Mouse (Mus musculus): ENCODE measurements around the gene Slc4a1. TPM values are rescaled to one million over a fixed set of nuclear protein-coding genes. Genes with fewer than 3 reads are reported as not detected.

Slc4a1 gene
- total and polyA plus RNA-seq, 2 experiments: 0.10 to 0.65 TPM

- Histone ChIP-seq H3K9ac (ENCODE audit: low read depth, low read length) (no peak overlapping the region), H3K4me3 (ENCODE audit: insufficient read depth, low read depth, low read length) (no peak overlapping the region), H3K79me2 (ENCODE audit: control insufficient read depth, insufficient read depth, low read length) (no peaks in the 10 kb centered on the region), H3K4me1 (ENCODE audit: control insufficient read depth, insufficient read depth, low read length) (no peaks in the 10 kb centered on the region), H3K27me3 (ENCODE audit: control insufficient read depth, insufficient read depth, low read length) (no peaks in the 10 kb centered on the region), H3K36me3 (ENCODE audit: control insufficient read depth, insufficient read depth, low read length) (no peaks in the 10 kb centered on the region), H3K27ac (replicated peaks; ENCODE audit: insufficient read depth, low read depth, low read length) (no peak overlapping the region)
- TF ChIP-seq CTCF (IDR thresholded peaks at IDR 0.05; ENCODE audit: low read depth, low read length) (no peak), POLR2A (IDR thresholded peaks at IDR 0.05; ENCODE audit: extremely low read depth, insufficient read depth, low read length) (no peak)
- DNase-seq (ENCODE audit: extremely low read depth, low read depth, low spot score): no peak
These were observed 36.5 kb downstream of the Slc4a1 start for GRCm38 (mm10) chr11:102329518-102329917.

DNA sequence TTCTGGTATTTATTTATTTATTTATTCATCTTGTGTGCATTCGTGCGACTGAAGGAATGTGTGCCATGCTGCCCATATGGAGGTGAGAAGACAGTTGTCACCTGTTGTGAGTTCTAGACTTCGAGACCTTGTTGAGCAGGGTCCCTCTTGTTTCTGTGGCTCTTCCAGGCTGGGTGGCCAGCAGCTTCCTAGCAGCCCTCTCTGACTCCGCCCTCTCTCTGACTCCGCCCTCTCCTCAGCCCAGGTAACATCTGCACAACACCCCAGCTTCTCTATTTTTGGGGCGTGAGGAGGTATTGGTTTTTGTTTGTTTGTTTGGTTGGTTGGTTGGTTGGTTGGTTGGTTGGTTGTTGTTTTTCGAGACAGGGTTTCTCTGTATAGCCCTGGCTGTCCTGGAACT, 38.2 kb downstream of the Slc4a1 start:
- 83% methylated on average over 7 of the region's 7 CpGs for WGBS
- no peak for DNase-seq (ENCODE audit: extremely low read depth, low read depth, low spot score)
- no peak overlapping the region for H3K27ac ChIP-seq (replicated peaks; ENCODE audit: insufficient read depth, low read depth, low read length)
- H3K79me2 ChIP-seq (ENCODE audit: control insufficient read depth, insufficient read depth, low read length): no peaks in the 10 kb centered on the region
- H3K27me3 ChIP-seq (ENCODE audit: control insufficient read depth, insufficient read depth, low read length): no peaks in the 10 kb centered on the region
- TF ChIP-seq POLR2A (IDR thresholded peaks at IDR 0.05; ENCODE audit: extremely low read depth, insufficient read depth, low read length) (no peak), CTCF (IDR thresholded peaks at IDR 0.05; ENCODE audit: low read depth, low read length) (no peak)
- H3K9ac ChIP-seq (ENCODE audit: low read depth, low read length): no peak overlapping the region
- H3K36me3 ChIP-seq (ENCODE audit: control insufficient read depth, insufficient read depth, low read length): no peaks in the 10 kb centered on the region
- H3K4me1 ChIP-seq (ENCODE audit: control insufficient read depth, insufficient read depth, low read length): no peaks in the 10 kb centered on the region
- H3K4me3 ChIP-seq (ENCODE audit: insufficient read depth, low read depth, low read length): no peak overlapping the region

DNA sequence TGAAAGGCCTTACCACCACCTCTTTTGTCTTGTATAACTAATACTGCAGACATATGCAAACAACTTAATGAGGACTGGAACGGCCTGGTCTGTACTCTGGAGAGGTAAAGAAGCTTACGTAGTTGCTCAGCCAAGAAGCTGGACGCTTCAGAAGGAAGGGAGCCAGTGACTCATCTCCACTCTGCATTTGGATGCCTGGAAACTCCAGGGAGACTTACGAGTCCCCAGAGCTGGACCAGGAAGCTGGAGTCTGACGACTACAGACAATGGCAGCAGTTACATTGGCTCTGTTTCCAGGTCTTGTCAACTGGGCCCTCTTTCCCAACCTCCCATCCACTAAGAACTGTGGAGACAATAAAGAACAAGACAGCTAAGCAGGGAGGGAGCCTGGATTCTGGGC, 38.8 kb downstream of the Slc4a1 start:
- no peak for DNase-seq (ENCODE audit: extremely low read depth, low read depth, low spot score)
- Histone ChIP-seq H3K4me1 (ENCODE audit: control insufficient read depth, insufficient read depth, low read length) (no peaks in the 10 kb centered on the region), H3K27ac (replicated peaks; ENCODE audit: insufficient read depth, low read depth, low read length) (no peak overlapping the region), H3K27me3 (ENCODE audit: control insufficient read depth, insufficient read depth, low read length) (no peaks in the 10 kb centered on the region), H3K4me3 (ENCODE audit: insufficient read depth, low read depth, low read length) (no peak overlapping the region), H3K79me2 (ENCODE audit: control insufficient read depth, insufficient read depth, low read length) (no peaks in the 10 kb centered on the region), H3K9ac (ENCODE audit: low read depth, low read length) (no peak overlapping the region), H3K36me3 (ENCODE audit: control insufficient read depth, insufficient read depth, low read length) (no peaks in the 10 kb centered on the region)
- 80% methylated on average over 5 of the region's 5 CpGs for WGBS
- TF ChIP-seq CTCF (IDR thresholded peaks at IDR 0.05; ENCODE audit: low read depth, low read length): no peak
- TF ChIP-seq POLR2A (IDR thresholded peaks at IDR 0.05; ENCODE audit: extremely low read depth, insufficient read depth, low read length): no peak

GRCm38 (mm10) chr11:102323516-102323915, 42.5 kb downstream of the Slc4a1 start:
- no peak for DNase-seq (ENCODE audit: extremely low read depth, low read depth, low spot score)
- no peaks in the 10 kb centered on the region for H3K36me3 ChIP-seq (ENCODE audit: control insufficient read depth, insufficient read depth, low read length)
- no peak overlapping the region for H3K4me3 ChIP-seq (ENCODE audit: insufficient read depth, low read depth, low read length)
- H3K79me2 ChIP-seq (ENCODE audit: control insufficient read depth, insufficient read depth, low read length): no peaks in the 10 kb centered on the region
- peaks cover 5% of the 10 kb centered on the region; the same call in 1 of the 2 replicates for H3K4me1 ChIP-seq (ENCODE audit: control insufficient read depth, insufficient read depth, low read length)
- no peak overlapping the region for H3K9ac ChIP-seq (ENCODE audit: low read depth, low read length)
- H3K27me3 ChIP-seq (ENCODE audit: control insufficient read depth, insufficient read depth, low read length): no peaks in the 10 kb centered on the region
- no peak overlapping the region for H3K27ac ChIP-seq (replicated peaks; ENCODE audit: insufficient read depth, low read depth, low read length)
- no peak for TF ChIP-seq CTCF (IDR thresholded peaks at IDR 0.05; ENCODE audit: low read depth, low read length)
- TF ChIP-seq POLR2A (IDR thresholded peaks at IDR 0.05; ENCODE audit: extremely low read depth, insufficient read depth, low read length): no peak
- WGBS: 78% methylated on average over 1 of the region's 1 CpGs

DNA sequence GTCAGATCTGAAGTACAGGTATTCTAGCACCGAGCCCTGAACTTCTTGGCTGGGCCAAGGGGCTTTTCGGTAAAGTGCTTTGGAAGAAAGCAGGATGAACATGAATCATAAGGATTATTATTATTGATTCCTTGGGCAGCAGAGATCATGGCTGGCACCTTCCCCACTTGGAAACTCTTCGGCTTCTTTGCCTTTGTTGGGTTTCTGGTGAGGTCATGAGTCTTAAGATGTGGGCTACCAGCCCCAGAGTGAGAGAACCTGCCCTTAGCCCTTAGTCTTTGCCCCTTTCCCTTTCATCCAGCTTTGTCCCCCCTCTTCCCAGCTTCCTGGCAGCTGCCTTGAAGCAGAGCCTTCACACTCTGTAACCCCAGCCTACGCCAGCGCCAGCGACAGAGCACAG, 44.1 kb downstream of the Slc4a1 start:
- Histone ChIP-seq H3K36me3 (ENCODE audit: control insufficient read depth, insufficient read depth, low read length) (no peaks in the 10 kb centered on the region), H3K4me3 (ENCODE audit: insufficient read depth, low read depth, low read length) (no peak overlapping the region), H3K27me3 (ENCODE audit: control insufficient read depth, insufficient read depth, low read length) (no peaks in the 10 kb centered on the region), H3K9ac (ENCODE audit: low read depth, low read length) (no peak overlapping the region), H3K27ac (replicated peaks; ENCODE audit: insufficient read depth, low read depth, low read length) (no peak overlapping the region), H3K79me2 (ENCODE audit: control insufficient read depth, insufficient read depth, low read length) (peaks cover 7% of the 10 kb centered on the region), H3K4me1 (ENCODE audit: control insufficient read depth, insufficient read depth, low read length) (peaks cover 5% of the 10 kb centered on the region; the same call in 1 of the 2 replicates)
- WGBS: 88% methylated on average over 6 of the region's 6 CpGs
- TF ChIP-seq POLR2A (IDR thresholded peaks at IDR 0.05; ENCODE audit: extremely low read depth, insufficient read depth, low read length) (no peak), CTCF (IDR thresholded peaks at IDR 0.05; ENCODE audit: low read depth, low read length) (no peak)
- no peak for DNase-seq (ENCODE audit: extremely low read depth, low read depth, low spot score)

DNA sequence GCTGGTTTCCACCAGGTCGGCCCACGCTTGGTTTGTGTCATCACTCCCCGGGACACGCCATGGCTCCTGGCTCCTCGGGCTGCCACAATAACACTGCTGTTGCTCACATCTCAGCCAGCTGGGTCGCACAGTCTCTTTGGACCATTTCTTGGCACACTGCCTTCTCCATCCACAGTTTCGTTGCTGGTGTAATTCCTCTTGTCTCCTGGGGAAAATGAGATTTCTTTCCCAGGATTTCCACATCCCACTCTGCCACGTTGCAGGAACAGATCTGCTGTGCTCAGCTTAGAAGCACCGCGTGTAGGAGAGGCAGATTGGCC, 45.4 kb downstream of the Slc4a1 start:
- WGBS: 20% methylated on average over 10 of the region's 10 CpGs

More for the DNA sequence above, 45.4 kb downstream of the Slc4a1 start:
- no peak for TF ChIP-seq CTCF (IDR thresholded peaks at IDR 0.05; ENCODE audit: low read depth, low read length)
- Histone ChIP-seq H3K4me1 (ENCODE audit: control insufficient read depth, insufficient read depth, low read length) (peaks cover 9% of the 10 kb centered on the region), H3K36me3 (ENCODE audit: control insufficient read depth, insufficient read depth, low read length) (no peaks in the 10 kb centered on the region), H3K9ac (ENCODE audit: low read depth, low read length) (peak overlapping the region; percentile 72), H3K79me2 (ENCODE audit: control insufficient read depth, insufficient read depth, low read length) (peaks cover 14% of the 10 kb centered on the region), H3K27ac (replicated peaks; ENCODE audit: insufficient read depth, low read depth, low read length) (peak overlapping the region; percentile 88), H3K4me3 (ENCODE audit: insufficient read depth, low read depth, low read length) (peak overlapping the region; percentile 50), H3K27me3 (ENCODE audit: control insufficient read depth, insufficient read depth, low read length) (no peaks in the 10 kb centered on the region)
- peak; percentile 34 for DNase-seq (ENCODE audit: extremely low read depth, low read depth, low spot score)

Measured in liver, adult 2 months (tissue).